Mouse (Mus musculus): Measurements from ENCODE around the gene Chrna1. TPM values are rescaled to one million over a fixed set of nuclear protein-coding genes. Genes with fewer than 3 reads are reported as not detected.

Gene Chrna1
- total and polyA plus RNA-seq, 2 experiments from 2014 or later: 0.05 TPM; not detected in 1

GRCm38 (mm10) chr2:73574418-73574817 lies 5.7 kb downstream of the Chrna1 start:
- no peak overlapping the region for H3K4me2 ChIP-seq (ENCODE audit: low read depth, low read length)
- WGBS: 75% methylated on average over 6 of the region's 6 CpGs

GRCm38 (mm10) chr2:73573556-73573955 lies 6.6 kb downstream of the Chrna1 start:
- H3K4me2 ChIP-seq (ENCODE audit: low read depth, low read length): no peak overlapping the region
- 83% methylated on average over 4 of the region's 4 CpGs for WGBS

More at GRCm38 (mm10) chr2:73574418-73574817, 5.7 kb downstream of the Chrna1 start:
- no peak for ATAC-seq (ENCODE audit: insufficient read depth, low read depth)
- no peaks in the 10 kb centered on the region for H3K4me1 ChIP-seq (ENCODE audit: control insufficient read depth, insufficient read depth)
- H3K27ac ChIP-seq (ENCODE audit: low read depth): no peak overlapping the region
- no peak overlapping the region for H3K4me3 ChIP-seq (ENCODE audit: low read depth, low read length)
- no peak for DNase-seq (ENCODE audit: low spot score)
- H3K9ac ChIP-seq (replicated peaks; ENCODE audit: low read depth, low read length): no peak overlapping the region
- H3K9me3 ChIP-seq (replicated peaks; ENCODE audit: control insufficient read depth, low read length): no peaks in the 10 kb centered on the region
- H3K36me3 ChIP-seq (replicated peaks; ENCODE audit: control insufficient read depth, insufficient read depth, low read length): no peaks in the 10 kb centered on the region
- no peak for TF ChIP-seq EP300 (IDR thresholded peaks at IDR 0.05; ENCODE audit: low read depth)
- no peak for TF ChIP-seq CTCF (IDR thresholded peaks at IDR 0.05; ENCODE audit: low read depth)
- H3K27me3 ChIP-seq (ENCODE audit: control insufficient read depth, insufficient read depth, low read length): no peaks in the 10 kb centered on the region

GRCm38 (mm10) chr2:73572539-73573372 lies 7.4 kb downstream of the Chrna1 start:
- no peaks in the 10 kb centered on the region for H3K27me3 ChIP-seq (ENCODE audit: control insufficient read depth, insufficient read depth, low read length)

More at GRCm38 (mm10) chr2:73573556-73573955, 6.6 kb downstream of the Chrna1 start:
- H3K36me3 ChIP-seq (replicated peaks; ENCODE audit: control insufficient read depth, insufficient read depth, low read length): no peaks in the 10 kb centered on the region
- DNase-seq (ENCODE audit: low spot score) (no peak), ATAC-seq (ENCODE audit: insufficient read depth, low read depth) (no peak)
- no peaks in the 10 kb centered on the region for H3K4me1 ChIP-seq (ENCODE audit: control insufficient read depth, insufficient read depth)
- H3K9ac ChIP-seq (replicated peaks; ENCODE audit: low read depth, low read length): no peak overlapping the region
- no peaks in the 10 kb centered on the region for H3K27me3 ChIP-seq (ENCODE audit: control insufficient read depth, insufficient read depth, low read length)
- no peaks in the 10 kb centered on the region for H3K9me3 ChIP-seq (replicated peaks; ENCODE audit: control insufficient read depth, low read length)
- no peak overlapping the region for H3K4me3 ChIP-seq (ENCODE audit: low read depth, low read length)
- H3K27ac ChIP-seq (ENCODE audit: low read depth): no peak overlapping the region
- TF ChIP-seq EP300 (IDR thresholded peaks at IDR 0.05; ENCODE audit: low read depth): no peak
- no peak for TF ChIP-seq CTCF (IDR thresholded peaks at IDR 0.05; ENCODE audit: low read depth)

GRCm38 (mm10) chr2:73571901-73572300 lies 8.2 kb downstream of the Chrna1 start:
- Histone ChIP-seq H3K27ac (ENCODE audit: low read depth) (no peak overlapping the region), H3K4me1 (ENCODE audit: control insufficient read depth, insufficient read depth) (no peaks in the 10 kb centered on the region), H3K9ac (replicated peaks; ENCODE audit: low read depth, low read length) (no peak overlapping the region), H3K4me3 (ENCODE audit: low read depth, low read length) (no peak overlapping the region), H3K36me3 (replicated peaks; ENCODE audit: control insufficient read depth, insufficient read depth, low read length) (no peaks in the 10 kb centered on the region), H3K9me3 (replicated peaks; ENCODE audit: control insufficient read depth, low read length) (no peaks in the 10 kb centered on the region), H3K4me2 (ENCODE audit: low read depth, low read length) (no peak overlapping the region), H3K27me3 (ENCODE audit: control insufficient read depth, insufficient read depth, low read length) (no peaks in the 10 kb centered on the region)
- WGBS: 69% methylated on average over 6 of the region's 6 CpGs
- ATAC-seq (ENCODE audit: insufficient read depth, low read depth) (no peak), DNase-seq (ENCODE audit: low spot score) (no peak)
- no peak for TF ChIP-seq CTCF (IDR thresholded peaks at IDR 0.05; ENCODE audit: low read depth)
- TF ChIP-seq EP300 (IDR thresholded peaks at IDR 0.05; ENCODE audit: low read depth): no peak

More at GRCm38 (mm10) chr2:73572539-73573372, 7.4 kb downstream of the Chrna1 start:
- H3K36me3 ChIP-seq (replicated peaks; ENCODE audit: control insufficient read depth, insufficient read depth, low read length): no peaks in the 10 kb centered on the region
- ATAC-seq (ENCODE audit: insufficient read depth, low read depth): peak; percentile 83
- peak overlapping the region; percentile 19; the same call in 1 of the 2 replicates for H3K4me2 ChIP-seq (ENCODE audit: low read depth, low read length)
- peak; percentile 82 for DNase-seq (ENCODE audit: low spot score)
- peak; percentile 82 for TF ChIP-seq CTCF (IDR thresholded peaks at IDR 0.05; ENCODE audit: low read depth)
- TF ChIP-seq EP300 (IDR thresholded peaks at IDR 0.05; ENCODE audit: low read depth): no peak
- no peak overlapping the region for H3K9ac ChIP-seq (replicated peaks; ENCODE audit: low read depth, low read length)
- 36% methylated on average over 23 of the region's 23 CpGs for WGBS
- H3K4me3 ChIP-seq (ENCODE audit: low read depth, low read length): no peak overlapping the region
- H3K9me3 ChIP-seq (replicated peaks; ENCODE audit: control insufficient read depth, low read length): no peaks in the 10 kb centered on the region
- H3K4me1 ChIP-seq (ENCODE audit: control insufficient read depth, insufficient read depth): no peaks in the 10 kb centered on the region
- no peak overlapping the region for H3K27ac ChIP-seq (ENCODE audit: low read depth)

- Histone ChIP-seq H3K4me2 (ENCODE audit: low read depth, low read length) (no peak overlapping the region), H3K27ac (ENCODE audit: low read depth) (no peak overlapping the region), H3K9me3 (replicated peaks; ENCODE audit: control insufficient read depth, low read length) (no peaks in the 10 kb centered on the region), H3K4me1 (ENCODE audit: control insufficient read depth, insufficient read depth) (no peaks in the 10 kb centered on the region), H3K4me3 (ENCODE audit: low read depth, low read length) (no peak overlapping the region), H3K36me3 (replicated peaks; ENCODE audit: control insufficient read depth, insufficient read depth, low read length) (no peaks in the 10 kb centered on the region), H3K9ac (replicated peaks; ENCODE audit: low read depth, low read length) (no peak overlapping the region), H3K27me3 (ENCODE audit: control insufficient read depth, insufficient read depth, low read length) (no peaks in the 10 kb centered on the region)
- no peak for TF ChIP-seq CTCF (IDR thresholded peaks at IDR 0.05; ENCODE audit: low read depth)
- no peak for TF ChIP-seq EP300 (IDR thresholded peaks at IDR 0.05; ENCODE audit: low read depth)
- no peak for ATAC-seq (ENCODE audit: insufficient read depth, low read depth)
- 85% methylated on average over 9 of the region's 9 CpGs for WGBS
- no peak for DNase-seq (ENCODE audit: low spot score)
Measured at GRCm38 (mm10) chr2:73571304-73571703, 8.8 kb downstream of the Chrna1 start.
